Mouse (Mus musculus) thymus, postnatal 36 days (tissue): ENCODE data around the gene Snta1.
A peak's percentile ranks its signal among the peaks of the same experiment; 100 is the strongest.
"Not testable (repeated sequence)": the region's sequence is repeated elsewhere in the genome, so short reads cannot be mapped to it uniquely, and the experiment has no call there.

Experiments
- DNase-seq, 2 experiments: peaks; one replicate each; pipeline ENCODE4 v3.0.0; 2022; ENCODE audit warnings: mixed read lengths in 2 of 2

The Snta1 gene

DNA sequence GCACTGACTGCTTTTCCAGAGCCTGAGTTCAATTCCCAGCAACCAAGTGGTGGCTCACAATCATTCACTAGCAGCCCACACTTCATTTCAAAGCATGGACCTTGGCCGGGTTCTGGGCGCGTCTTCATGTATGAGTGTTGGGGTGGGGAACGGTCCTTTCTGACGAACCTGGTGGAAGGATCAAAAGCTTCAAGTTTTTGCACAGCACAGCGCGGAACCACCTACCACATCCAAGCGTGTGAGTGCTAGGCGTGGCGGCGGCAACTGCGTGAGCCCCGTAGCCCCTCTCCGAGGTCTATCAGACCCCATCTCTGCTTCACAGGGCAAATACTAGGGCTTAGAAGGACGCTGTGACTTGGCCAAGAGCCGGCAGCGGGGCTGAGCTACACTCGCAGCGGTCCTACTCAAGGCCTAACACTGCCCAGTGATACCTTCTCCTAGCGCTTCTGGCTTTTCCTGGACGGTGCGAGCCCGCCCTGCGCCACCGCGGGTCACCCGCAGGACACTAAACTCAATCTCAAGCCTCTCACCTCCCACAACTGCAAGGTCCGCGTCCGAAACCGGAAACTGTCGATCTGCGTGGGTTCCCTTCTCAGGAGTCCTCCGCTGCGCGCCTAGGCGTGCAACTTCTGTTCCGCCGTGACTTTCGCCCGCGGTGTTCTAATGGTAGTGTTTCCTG, 35.6 kb downstream of the Snta1 start:
- DNase-seq: peak; percentile 83 to 86

DNA sequence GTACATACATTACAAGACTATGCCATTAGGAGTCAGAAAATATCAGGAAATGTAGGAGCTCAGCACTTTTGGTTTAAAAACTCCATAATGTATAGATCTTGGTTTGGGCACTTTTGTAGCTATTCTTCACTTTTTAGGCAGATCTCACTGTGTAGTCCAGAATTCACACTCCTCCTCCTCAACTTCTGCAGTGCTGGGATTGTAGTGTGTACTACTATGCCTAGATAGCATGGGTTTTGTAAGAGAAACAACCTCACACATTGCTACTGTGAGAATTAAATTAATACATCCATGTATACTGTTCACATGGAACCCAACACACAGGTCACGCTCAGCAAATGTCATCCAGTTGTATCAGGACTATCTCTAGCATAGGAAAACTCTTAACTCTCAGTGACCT, 40.4 kb downstream of the Snta1 start:
- DNase-seq: no peak

DNA sequence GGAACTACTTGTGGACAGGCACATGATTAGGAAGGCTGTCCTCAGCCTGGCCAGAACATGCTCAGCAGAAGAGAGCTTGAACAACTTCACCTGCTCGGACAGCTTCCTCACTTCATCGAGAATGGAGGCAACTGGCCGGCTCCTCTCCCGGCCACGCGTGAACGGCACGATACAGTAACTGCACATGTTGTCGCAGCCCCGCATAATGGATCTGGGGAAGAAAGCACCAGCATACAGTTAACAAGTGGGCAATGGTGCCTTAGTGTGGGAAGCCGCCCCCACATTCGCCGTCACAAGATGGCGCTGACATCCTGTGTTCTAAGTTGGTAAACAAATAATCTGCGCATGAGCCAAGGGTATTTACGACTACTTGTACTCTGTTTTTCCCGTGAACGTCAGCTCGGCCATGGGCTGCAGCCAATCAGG, 53.9 kb downstream of the Snta1 start:
- DNase-seq: not testable (repeated sequence)

DNA sequence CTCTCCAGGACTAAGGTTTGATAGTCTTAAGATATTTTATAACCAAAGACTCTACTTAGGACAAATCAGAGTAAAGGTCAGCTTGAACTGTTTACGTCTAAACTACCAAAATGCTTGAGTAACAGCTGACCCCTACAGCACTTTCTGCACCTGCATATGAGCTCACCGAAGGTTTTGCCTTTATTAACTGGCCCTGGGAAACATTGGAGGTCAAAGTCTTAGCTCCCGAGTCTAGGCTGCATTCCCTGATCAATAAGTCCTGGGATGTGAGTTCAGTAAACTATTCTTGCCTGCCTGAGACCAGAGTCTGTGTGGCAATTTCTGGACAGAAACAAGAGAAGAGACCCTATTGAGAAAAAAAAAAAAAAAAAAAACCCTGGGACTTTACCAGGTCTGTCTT, 59.7 kb downstream of the Snta1 start:
- no peak for DNase-seq

DNA sequence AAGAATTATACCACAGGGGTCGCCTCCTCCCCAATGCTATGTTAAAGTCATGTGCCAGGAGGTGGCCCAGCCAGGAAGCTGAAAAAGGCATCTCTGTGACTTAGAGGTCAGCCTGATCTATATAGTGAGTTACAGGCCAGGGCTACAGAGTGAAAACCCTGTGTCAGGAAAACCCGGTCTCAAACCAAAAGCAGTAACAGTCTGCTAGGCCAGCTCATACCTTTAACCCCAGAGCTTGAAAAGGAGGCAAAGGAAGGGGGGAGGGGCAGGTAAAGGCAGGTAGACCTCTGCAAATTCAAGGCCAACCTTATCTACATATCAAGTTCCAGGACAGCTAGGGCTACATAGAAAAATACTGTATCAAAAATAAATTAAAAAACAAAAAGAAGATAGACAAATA, 68.5 kb downstream of the Snta1 start:
- DNase-seq: no peak

DNA sequence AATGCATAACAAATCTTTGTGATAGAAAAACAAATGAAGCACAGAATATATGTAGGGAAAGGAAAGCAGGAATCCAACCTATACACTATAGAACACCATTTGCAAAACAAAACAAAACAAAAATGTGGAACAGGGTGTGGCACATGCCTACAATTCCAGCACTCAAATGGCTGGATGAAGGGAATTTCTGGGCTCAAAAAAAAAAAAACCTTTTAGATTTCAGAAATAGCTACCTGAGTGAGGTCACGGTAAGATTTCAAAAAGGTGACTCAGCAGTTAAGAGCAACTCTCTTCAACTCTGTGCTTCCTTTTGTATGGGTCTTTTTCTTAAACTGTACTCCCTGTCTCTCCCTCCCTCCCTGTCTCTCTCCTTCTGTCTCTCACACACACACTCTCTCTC, 69.7 kb downstream of the Snta1 start:
- no peak for DNase-seq

DNA sequence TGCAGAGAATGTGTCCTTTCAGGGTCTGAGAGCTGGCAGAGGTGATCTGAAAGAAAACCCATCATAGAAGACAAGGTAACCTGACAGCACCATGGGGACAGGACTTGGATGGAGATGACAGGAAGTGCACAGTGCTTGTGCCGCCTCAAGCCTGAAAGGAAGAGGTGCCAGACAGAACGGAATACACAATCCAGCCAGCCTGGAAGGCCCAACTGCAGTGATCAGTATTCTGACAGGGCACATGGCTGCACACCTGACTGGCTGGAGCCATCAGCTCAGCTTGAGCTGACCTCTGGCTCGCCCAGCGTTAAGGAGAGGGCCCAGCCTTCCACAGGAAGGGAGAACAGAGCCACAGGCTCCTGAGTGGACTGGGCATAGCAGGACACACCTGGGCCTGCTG, 72.3 kb downstream of the Snta1 start:
- no peak for DNase-seq

DNA sequence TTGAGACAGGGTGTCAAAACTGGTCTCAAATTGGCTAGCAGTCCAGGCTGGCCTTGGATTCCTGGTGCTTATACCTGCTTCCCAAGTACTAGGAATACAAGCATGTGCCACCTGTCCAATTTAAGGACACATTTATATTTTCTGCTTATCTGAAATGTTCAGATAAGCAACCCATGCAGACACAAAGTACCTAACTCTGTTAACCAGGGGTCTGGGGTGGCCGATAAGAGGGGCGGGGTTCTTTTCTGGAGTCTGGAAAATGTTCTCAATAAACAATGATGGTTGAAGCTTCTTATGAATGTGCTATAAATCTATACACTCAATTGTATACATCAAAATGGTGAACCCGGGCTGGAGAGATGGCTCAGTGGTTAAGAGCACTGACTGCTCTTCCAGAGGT, 81.0 kb downstream of the Snta1 start:
- DNase-seq: no peak
